Mouse (Mus musculus) kidney, postnatal 4 days (tissue): ENCODE results near the gene Magea3.
"Not testable (repeated sequence)": the region's sequence is repeated elsewhere in the genome, so short reads cannot be mapped to it uniquely, and the experiment has no call there.

Experiments used
- DNase-seq, 2 experiments: peaks; one replicate each; pipeline ENCODE4 v3.0.0; 2021; ENCODE audit warnings: mixed read lengths in 2 of 2

Gene Magea3

GRCm38 (mm10) chrX:154949405-154949804 is at the start of gene Magea3:
Magea3 (minus strand) TSS chrX:154949505.
- DNase-seq: not testable (repeated sequence)

GRCm38 (mm10) chrX:154995750-154996149 is 46.4 kb upstream of the Magea3 start, which contains the start of gene Magea8:
Magea8 (minus strand) TSS chrX:154995850.
- not testable (repeated sequence) for DNase-seq

- not testable (repeated sequence) for DNase-seq
Observed at GRCm38 (mm10) chrX:154935887-154936286, 13.4 kb downstream of the Magea3 start, which contains the start of gene Magea6. Magea6 (minus strand) TSS chrX:154935987.
